Mouse (Mus musculus): ENCODE measurements around the gene Nr3c2.

DNA sequence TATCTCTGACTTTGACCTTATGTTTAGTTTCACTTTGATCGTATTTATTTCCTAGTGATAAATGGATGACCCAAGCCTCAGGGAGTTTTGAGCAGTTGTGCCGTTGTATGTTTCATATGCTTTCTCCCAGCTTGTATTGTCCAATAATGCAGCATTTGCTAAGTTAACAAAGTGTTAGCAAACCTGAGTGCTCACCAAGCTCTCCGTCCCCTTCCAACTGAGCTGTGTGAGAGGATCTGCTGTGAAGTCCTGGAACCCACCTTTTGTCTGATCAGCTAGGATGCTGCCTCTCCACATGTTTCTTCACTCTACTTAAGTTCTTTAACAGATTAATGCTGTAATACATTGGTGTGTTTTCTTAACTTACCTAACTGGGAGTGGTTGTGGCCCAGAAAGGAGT lies 342.1 kb downstream of the Nr3c2 start:
- TF ChIP-seq MAFK (IDR thresholded peaks at IDR 0.05; ENCODE audit: insufficient read depth, low read depth, low read length) (no peak), ZNF384 (IDR thresholded peaks at IDR 0.05; ENCODE audit: low read depth, low read length) (no peak), CHD2 (IDR thresholded peaks at IDR 0.05; ENCODE audit: low read depth, low read length) (no peak)
